Mouse (Mus musculus): ENCODE data around the gene Kif26b. TPM values are rescaled to one million over a fixed set of nuclear protein-coding genes. Genes with fewer than 3 reads are reported as not detected.

Gene Kif26b
- polyA plus RNA-seq (2015; fragmentation: Nextera tagmentation; extraction: Ambion mirVana) = 1.8 TPM in 2 replicates

DNA sequence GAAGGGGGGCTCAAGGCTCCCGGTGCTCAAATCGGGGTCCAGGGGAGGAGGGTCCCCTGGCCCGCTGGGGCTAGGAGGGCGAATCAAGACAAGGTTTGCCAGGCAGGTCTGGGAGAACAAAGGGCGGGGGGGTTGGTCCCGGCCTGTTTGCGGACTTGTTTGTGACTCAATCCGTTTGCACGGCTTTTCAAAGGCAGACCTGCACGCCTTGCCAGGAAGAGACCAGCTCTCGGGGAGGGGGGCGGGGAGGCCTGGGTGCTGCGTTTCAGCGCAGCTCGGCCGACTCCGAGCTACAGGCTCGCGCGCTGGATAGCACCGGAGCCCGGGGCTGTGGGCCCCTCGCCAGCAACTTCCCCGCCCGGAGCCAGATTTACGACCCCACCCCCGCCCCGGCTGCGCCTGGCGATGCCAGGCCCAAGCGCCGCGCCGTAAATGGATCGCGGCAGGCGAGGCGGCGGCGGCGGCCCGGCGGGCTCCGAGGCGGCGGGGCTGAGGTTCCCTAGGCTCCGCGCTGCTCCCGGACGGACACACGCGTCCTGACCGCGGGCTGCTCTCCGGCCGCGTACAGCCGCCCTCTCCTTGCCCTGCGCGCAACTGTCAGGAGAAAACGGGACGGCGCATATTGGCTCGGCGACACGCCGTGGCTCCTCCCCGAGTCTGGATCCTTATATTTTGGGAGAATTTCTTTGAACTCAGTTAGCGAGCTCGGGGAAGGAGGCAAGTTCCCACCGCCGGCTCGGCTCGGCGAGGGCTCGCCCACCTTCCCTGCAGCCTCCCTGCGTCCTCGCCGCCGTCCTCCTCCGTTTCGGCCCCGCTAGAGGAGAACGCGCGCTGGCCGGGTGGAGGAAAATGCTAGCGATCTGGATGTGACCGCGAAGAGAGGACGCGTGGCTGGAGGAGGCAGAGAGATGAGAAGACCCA, at the start of gene Kif26b:
Gene Kif26b (plus strand): TSS at position 695 of the 921 bp plus-strand sequence.
- peak within 1 kb of the TSS; percentile 70 for H3K9ac ChIP-seq (ENCODE audit: low read length)
- H3K4me1 ChIP-seq (ENCODE audit: control insufficient read depth, insufficient read depth, low read length) = peaks cover 20% of the 10 kb centered on the region; the same call in 1 of the 2 replicates
- peak within 1 kb of the TSS; percentile 58 for H3K4me3 ChIP-seq (replicated peaks; ENCODE audit: low read length)
- H3K27me3 ChIP-seq (ENCODE audit: control insufficient read depth, insufficient read depth, low read length) = peaks cover 8% of the 10 kb centered on the region; the same call in 1 of the 2 replicates
- H3K36me3 ChIP-seq (ENCODE audit: control insufficient read depth, insufficient read depth, low read length) = no peaks in the 10 kb centered on the region
- no peaks in the 10 kb centered on the region for H3K9me3 ChIP-seq (replicated peaks; ENCODE audit: control insufficient read depth, low read length)
- WGBS = under 1% methylated on average over 87 of the region's 92 CpGs
- ATAC-seq (ENCODE audit: insufficient read depth, low FRiP score) = peak; percentile 66
- peak within 1 kb of the TSS; percentile 62 for H3K27ac ChIP-seq (ENCODE audit: low read length)
- peak within 1 kb of the TSS; percentile 99 for H3K4me2 ChIP-seq (ENCODE audit: low read depth, low read length)

DNA sequence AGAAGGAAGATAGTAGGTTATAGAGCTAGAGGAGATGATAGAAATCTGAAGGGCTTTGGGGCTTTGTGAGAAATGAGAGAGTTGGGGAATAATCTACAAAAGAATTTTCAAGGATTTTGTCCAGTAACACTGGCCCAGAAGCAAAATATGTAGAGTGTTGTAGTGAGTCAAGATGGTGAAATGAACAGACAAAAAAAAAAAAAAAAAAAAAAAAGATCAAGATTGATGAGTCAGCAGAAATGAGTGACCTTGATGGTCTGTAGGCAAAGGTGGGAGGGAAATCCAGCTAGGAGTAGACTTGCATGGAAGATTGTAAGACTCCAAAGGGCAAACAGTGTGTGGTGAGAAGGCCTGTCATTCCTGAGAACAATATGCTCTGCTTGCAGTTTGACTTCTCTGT, 45.1 kb upstream of the Kif26b start:
- no peaks in the 10 kb centered on the region for H3K36me3 ChIP-seq (ENCODE audit: control insufficient read depth, insufficient read depth, low read length)
- H3K9me3 ChIP-seq (replicated peaks; ENCODE audit: control insufficient read depth, low read length) = no peaks in the 10 kb centered on the region
- no peaks in the 10 kb centered on the region for H3K27me3 ChIP-seq (ENCODE audit: control insufficient read depth, insufficient read depth, low read length)
- no peaks in the 10 kb centered on the region for H3K4me1 ChIP-seq (ENCODE audit: control insufficient read depth, insufficient read depth, low read length)
- H3K27ac ChIP-seq (ENCODE audit: low read length) = no peak overlapping the region
- H3K9ac ChIP-seq (ENCODE audit: low read length) = no peak overlapping the region
- ATAC-seq (ENCODE audit: insufficient read depth, low FRiP score) = no peak
- no peak overlapping the region for H3K4me3 ChIP-seq (replicated peaks; ENCODE audit: low read length)
- no peak overlapping the region for H3K4me2 ChIP-seq (ENCODE audit: low read depth, low read length)

DNA sequence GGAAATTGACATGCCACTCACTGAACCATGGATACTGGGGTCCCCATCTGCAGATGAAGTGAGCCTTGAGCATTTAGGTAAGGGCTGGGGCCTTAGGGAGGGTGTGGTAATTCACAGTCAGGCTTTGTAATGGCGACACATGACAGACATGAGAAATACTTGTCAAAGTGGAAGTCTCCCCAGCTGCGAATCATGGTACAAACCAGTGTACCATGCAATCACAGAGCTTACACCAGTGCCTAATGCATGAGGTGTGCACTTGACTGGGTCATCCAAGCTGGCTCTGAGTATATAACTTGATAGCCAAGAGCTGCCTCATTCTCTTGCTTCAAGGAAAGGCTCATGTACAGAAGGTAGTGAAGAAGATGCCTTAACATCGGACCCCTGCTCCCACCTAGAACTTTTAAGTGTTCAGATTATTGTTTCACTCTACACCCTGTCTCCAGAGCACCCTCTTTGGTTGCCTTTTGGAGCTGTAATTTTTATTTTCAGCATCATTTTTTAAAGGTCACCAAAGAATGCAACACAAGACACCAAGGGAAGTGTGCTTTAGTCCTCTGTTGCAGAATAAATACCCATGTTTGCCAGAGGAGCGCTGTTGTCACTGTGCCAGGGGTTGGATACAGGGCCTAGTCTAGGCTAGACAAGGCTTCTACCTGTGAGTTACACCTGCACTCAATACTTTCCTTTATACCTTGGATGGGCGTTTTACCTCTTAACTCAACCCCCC, 43.6 kb upstream of the Kif26b start:
- H3K27ac ChIP-seq (ENCODE audit: low read length) = no peak overlapping the region
- no peak overlapping the region for H3K9ac ChIP-seq (ENCODE audit: low read length)
- H3K9me3 ChIP-seq (replicated peaks; ENCODE audit: control insufficient read depth, low read length) = no peaks in the 10 kb centered on the region
- H3K4me2 ChIP-seq (ENCODE audit: low read depth, low read length) = no peak overlapping the region
- no peaks in the 10 kb centered on the region for H3K36me3 ChIP-seq (ENCODE audit: control insufficient read depth, insufficient read depth, low read length)
- H3K4me3 ChIP-seq (replicated peaks; ENCODE audit: low read length) = no peak overlapping the region
- WGBS = 89% methylated on average over 5 of the region's 5 CpGs
- ATAC-seq (ENCODE audit: insufficient read depth, low FRiP score) = no peak
- 0 out of 2 replicates have a peak, but pooled peaks cover 3% of the 10 kb centered on the region for H3K4me1 ChIP-seq (ENCODE audit: control insufficient read depth, insufficient read depth, low read length)
- H3K27me3 ChIP-seq (ENCODE audit: control insufficient read depth, insufficient read depth, low read length) = no peaks in the 10 kb centered on the region

DNA sequence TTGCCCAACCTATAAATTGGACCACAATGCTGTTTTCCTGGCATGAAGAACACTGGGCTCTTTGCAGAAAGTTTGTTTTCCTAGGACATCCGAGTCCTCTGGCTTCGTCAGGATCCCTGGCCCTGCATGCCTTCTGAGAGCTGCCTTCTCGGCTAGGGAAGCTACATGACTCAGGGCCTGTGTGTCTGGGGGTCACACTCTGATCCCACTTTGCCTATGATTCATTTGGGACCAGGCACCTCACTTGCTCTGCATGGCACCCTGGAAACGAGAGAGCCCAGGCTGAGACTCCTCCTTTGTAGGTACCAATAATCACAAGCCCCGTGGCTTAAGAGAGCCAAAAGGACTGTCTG, 43.1 kb upstream of the Kif26b start:
- Histone ChIP-seq H3K27me3 (ENCODE audit: control insufficient read depth, insufficient read depth, low read length) (no peaks in the 10 kb centered on the region), H3K9ac (ENCODE audit: low read length) (no peak overlapping the region), H3K4me1 (ENCODE audit: control insufficient read depth, insufficient read depth, low read length) (0 out of 2 replicates have a peak, but pooled peaks cover 3% of the 10 kb centered on the region), H3K9me3 (replicated peaks; ENCODE audit: control insufficient read depth, low read length) (no peaks in the 10 kb centered on the region), H3K4me3 (replicated peaks; ENCODE audit: low read length) (no peak overlapping the region), H3K4me2 (ENCODE audit: low read depth, low read length) (no peak overlapping the region), H3K27ac (ENCODE audit: low read length) (no peak overlapping the region), H3K36me3 (ENCODE audit: control insufficient read depth, insufficient read depth, low read length) (no peaks in the 10 kb centered on the region)
- ATAC-seq (ENCODE audit: insufficient read depth, low FRiP score) = no peak
- 70% methylated on average over 5 of the region's 5 CpGs for WGBS

DNA sequence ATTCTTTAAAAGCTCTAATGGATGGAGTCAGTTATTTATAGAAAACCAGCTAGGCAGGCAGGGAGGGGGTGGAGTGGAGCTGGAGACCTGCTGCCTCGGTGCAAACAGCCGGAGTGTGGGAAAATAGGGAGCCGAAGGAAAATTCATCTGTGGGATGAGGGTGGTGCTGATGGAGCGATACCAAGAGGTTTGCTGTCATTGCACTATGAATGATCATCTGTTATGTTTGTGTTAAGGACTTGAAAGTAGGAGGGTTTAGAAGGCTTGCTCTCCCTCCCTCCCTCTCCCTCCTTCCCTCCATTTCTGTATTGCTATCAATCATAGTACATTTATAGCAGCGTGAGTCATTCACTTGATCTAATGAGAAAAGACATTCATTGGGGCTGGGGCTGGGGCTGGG, 42.1 kb upstream of the Kif26b start:
- H3K27me3 ChIP-seq (ENCODE audit: control insufficient read depth, insufficient read depth, low read length) = no peaks in the 10 kb centered on the region
- ATAC-seq (ENCODE audit: insufficient read depth, low FRiP score) = peak; percentile 68; the same call in 1 of the 2 replicates

DNA sequence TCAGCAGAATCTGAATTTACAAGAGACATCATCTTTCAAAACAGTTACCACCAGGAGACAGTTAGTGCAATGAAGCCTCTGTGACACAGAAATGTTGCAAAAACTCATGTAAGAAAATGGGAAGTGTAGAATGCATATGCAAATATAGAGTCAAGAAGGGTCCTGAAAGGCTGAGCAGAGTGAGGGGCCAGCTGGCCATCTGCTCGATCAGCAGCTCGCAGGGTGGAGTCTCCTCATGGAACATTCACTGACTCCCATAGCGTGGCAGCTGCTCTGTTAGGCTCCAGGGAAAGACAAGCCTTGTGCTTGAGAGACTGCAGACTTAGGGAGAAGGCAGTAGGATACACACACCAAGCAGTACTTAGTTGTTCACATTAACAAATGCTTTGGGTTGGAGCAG, 39.8 kb upstream of the Kif26b start:
- no peaks in the 10 kb centered on the region for H3K36me3 ChIP-seq (ENCODE audit: control insufficient read depth, insufficient read depth, low read length)
- no peaks in the 10 kb centered on the region for H3K27me3 ChIP-seq (ENCODE audit: control insufficient read depth, insufficient read depth, low read length)
- H3K4me1 ChIP-seq (ENCODE audit: control insufficient read depth, insufficient read depth, low read length) = 0 out of 2 replicates have a peak, but pooled peaks cover 3% of the 10 kb centered on the region
- H3K4me3 ChIP-seq (replicated peaks; ENCODE audit: low read length) = no peak overlapping the region
- no peak overlapping the region for H3K27ac ChIP-seq (ENCODE audit: low read length)
- H3K9me3 ChIP-seq (replicated peaks; ENCODE audit: control insufficient read depth, low read length) = no peaks in the 10 kb centered on the region
- no peak overlapping the region for H3K9ac ChIP-seq (ENCODE audit: low read length)
- H3K4me2 ChIP-seq (ENCODE audit: low read depth, low read length) = no peak overlapping the region
- no peak for ATAC-seq (ENCODE audit: insufficient read depth, low FRiP score)
- 25% methylated on average over 3 of the region's 3 CpGs for WGBS

More for the DNA sequence above, 42.1 kb upstream of the Kif26b start:
- 0 out of 2 replicates have a peak, but pooled peaks cover 3% of the 10 kb centered on the region for H3K4me1 ChIP-seq (ENCODE audit: control insufficient read depth, insufficient read depth, low read length)
- no peaks in the 10 kb centered on the region for H3K9me3 ChIP-seq (replicated peaks; ENCODE audit: control insufficient read depth, low read length)
- H3K4me3 ChIP-seq (replicated peaks; ENCODE audit: low read length) = no peak overlapping the region
- H3K9ac ChIP-seq (ENCODE audit: low read length) = no peak overlapping the region
- no peaks in the 10 kb centered on the region for H3K36me3 ChIP-seq (ENCODE audit: control insufficient read depth, insufficient read depth, low read length)
- H3K27ac ChIP-seq (ENCODE audit: low read length) = no peak overlapping the region
- no peak overlapping the region for H3K4me2 ChIP-seq (ENCODE audit: low read depth, low read length)
- WGBS = 22% methylated on average over 5 of the region's 5 CpGs

DNA sequence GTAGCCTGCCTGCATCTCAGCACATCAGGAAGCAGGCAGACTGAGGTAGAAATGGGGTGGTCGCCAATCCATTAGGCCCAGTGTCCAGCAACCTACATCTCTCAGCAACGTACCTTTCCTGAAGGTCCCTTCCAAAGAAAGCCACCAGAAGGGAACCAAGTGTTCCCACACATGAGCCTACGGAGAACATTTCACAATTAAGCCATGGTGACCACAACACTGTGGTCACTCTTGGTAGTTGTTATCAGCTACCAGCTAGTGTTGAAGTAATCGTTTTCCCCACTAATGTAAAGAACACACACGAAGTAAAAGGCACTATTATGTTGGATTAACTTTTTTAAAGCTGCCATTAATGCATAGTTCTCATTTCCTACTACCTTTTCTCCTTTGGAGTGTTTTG, 37.2 kb upstream of the Kif26b start:
- Histone ChIP-seq H3K4me2 (ENCODE audit: low read depth, low read length) (no peak overlapping the region), H3K4me1 (ENCODE audit: control insufficient read depth, insufficient read depth, low read length) (0 out of 2 replicates have a peak, but pooled peaks cover 3% of the 10 kb centered on the region), H3K36me3 (ENCODE audit: control insufficient read depth, insufficient read depth, low read length) (no peaks in the 10 kb centered on the region), H3K9ac (ENCODE audit: low read length) (no peak overlapping the region), H3K9me3 (replicated peaks; ENCODE audit: control insufficient read depth, low read length) (no peaks in the 10 kb centered on the region), H3K4me3 (replicated peaks; ENCODE audit: low read length) (no peak overlapping the region), H3K27me3 (ENCODE audit: control insufficient read depth, insufficient read depth, low read length) (no peaks in the 10 kb centered on the region), H3K27ac (ENCODE audit: low read length) (no peak overlapping the region)
- 82% methylated on average over 5 of the region's 5 CpGs for WGBS
- no peak for ATAC-seq (ENCODE audit: insufficient read depth, low FRiP score)

DNA sequence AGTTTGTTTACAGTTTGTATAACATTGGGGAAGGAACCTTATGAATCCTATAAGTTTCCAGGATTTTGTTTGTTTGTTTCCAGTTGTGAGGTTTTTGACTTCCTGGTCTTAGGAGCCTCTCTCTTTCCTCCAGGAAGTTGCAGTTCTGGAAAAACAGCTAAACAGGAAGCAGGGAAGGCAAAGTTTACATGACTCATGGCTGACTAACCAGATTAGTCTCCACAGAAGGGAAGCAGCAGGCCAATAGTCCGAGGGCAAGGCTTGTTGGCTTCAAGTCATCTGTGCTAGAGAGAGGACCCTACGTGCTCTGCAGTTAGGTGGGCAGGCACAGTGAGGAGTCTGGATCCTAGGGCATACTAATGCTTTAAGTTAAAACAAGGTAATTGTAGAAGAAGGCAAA, 36.4 kb upstream of the Kif26b start:
- Histone ChIP-seq H3K4me1 (ENCODE audit: control insufficient read depth, insufficient read depth, low read length) (0 out of 2 replicates have a peak, but pooled peaks cover 3% of the 10 kb centered on the region), H3K27me3 (ENCODE audit: control insufficient read depth, insufficient read depth, low read length) (no peaks in the 10 kb centered on the region), H3K4me2 (ENCODE audit: low read depth, low read length) (no peak overlapping the region), H3K36me3 (ENCODE audit: control insufficient read depth, insufficient read depth, low read length) (no peaks in the 10 kb centered on the region), H3K9ac (ENCODE audit: low read length) (no peak overlapping the region), H3K27ac (ENCODE audit: low read length) (no peak overlapping the region), H3K9me3 (replicated peaks; ENCODE audit: control insufficient read depth, low read length) (no peaks in the 10 kb centered on the region), H3K4me3 (replicated peaks; ENCODE audit: low read length) (no peak overlapping the region)
- ATAC-seq (ENCODE audit: insufficient read depth, low FRiP score) = no peak
- 55% methylated on average over 2 of the region's 2 CpGs for WGBS

DNA sequence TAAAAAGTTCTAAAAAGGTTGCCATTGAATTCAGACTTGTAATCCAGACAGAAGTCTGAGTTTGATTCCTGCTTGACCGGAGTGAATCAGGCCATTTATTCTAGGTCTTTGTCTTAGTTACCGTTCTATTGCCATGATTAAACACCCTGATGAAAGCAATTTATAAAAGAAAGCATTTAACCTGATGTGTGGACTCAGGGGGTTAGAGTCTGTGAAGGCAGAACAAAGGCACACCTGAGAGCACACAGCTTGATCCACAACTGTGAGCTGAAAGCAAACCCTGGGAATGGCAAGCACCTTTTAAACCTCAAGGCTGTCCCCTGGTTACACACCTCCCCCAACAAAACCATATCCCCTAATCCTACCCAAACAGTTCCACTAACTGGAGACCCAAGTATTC, 32.7 kb upstream of the Kif26b start:
- no peaks in the 10 kb centered on the region for H3K9me3 ChIP-seq (replicated peaks; ENCODE audit: control insufficient read depth, low read length)
- H3K4me2 ChIP-seq (ENCODE audit: low read depth, low read length) = no peak overlapping the region
- 61% methylated on average over 2 of the region's 2 CpGs for WGBS
- H3K36me3 ChIP-seq (ENCODE audit: control insufficient read depth, insufficient read depth, low read length) = no peaks in the 10 kb centered on the region
- H3K4me1 ChIP-seq (ENCODE audit: control insufficient read depth, insufficient read depth, low read length) = no peaks in the 10 kb centered on the region
- no peak overlapping the region for H3K27ac ChIP-seq (ENCODE audit: low read length)
- no peak for ATAC-seq (ENCODE audit: insufficient read depth, low FRiP score)
- no peak overlapping the region for H3K9ac ChIP-seq (ENCODE audit: low read length)
- H3K27me3 ChIP-seq (ENCODE audit: control insufficient read depth, insufficient read depth, low read length) = no peaks in the 10 kb centered on the region
- H3K4me3 ChIP-seq (replicated peaks; ENCODE audit: low read length) = no peak overlapping the region

All from stomach, embryonic 16.5 days (tissue).